Mouse (Mus musculus) left cerebral cortex, postnatal 10 days (tissue): Measurements from ENCODE around the gene Rhd. TPM values are rescaled to one million over a fixed set of nuclear protein-coding genes. Genes with fewer than 3 reads are reported as not detected.

Experiments
- DNase-seq, 2 experiments: peaks; one replicate each; pipeline ENCODE4 v3.0.0; 2021 to 2022; ENCODE audit warnings: low spot score in 2 of 2, mixed read lengths in 1 of 2; ENCODE audit errors: extremely low spot score in 1 of 2
- intact Hi-C: fragments of 180-260 bp; cut with DNase I; formaldehyde crosslinking; loops from one replicate; pipeline ENCODE4 v1.15.1; 2025
- total RNA-seq, 2 experiments: library from RNA; stranded (reverse); gene quantifications; 2 replicates each; pipeline ENCODE4 v1.2.3; 2021

Rhd gene
- total RNA-seq, 2 experiments from 2014 or later, result not detected

GRCm38 (mm10) chr4:134853637-134854485 is 10.5 kb upstream of the Rhd start:
- DNase-seq, result peak; percentile 93 to 96
- intact Hi-C loops, result no loop called here

- intact Hi-C loops, result no loop called here
- DNase-seq, result no peak
These were observed 9.0 kb upstream of the Rhd start for GRCm38 (mm10) chr4:134855371-134855770.

GRCm38 (mm10) chr4:134856056-134856455 is 8.3 kb upstream of the Rhd start:
- DNase-seq, result no peak
- intact Hi-C loops, result no loop called here

- intact Hi-C loops, result no loop called here
- DNase-seq, result no peak
These were observed 7.8 kb upstream of the Rhd start for GRCm38 (mm10) chr4:134856501-134856900.

- intact Hi-C loops, result no loop called here
- no peak for DNase-seq
These were observed 5.8 kb upstream of the Rhd start for GRCm38 (mm10) chr4:134858494-134858893.

- intact Hi-C loops, result no loop called here
- DNase-seq, result no peak
These were observed 2.5 kb upstream of the Rhd start for GRCm38 (mm10) chr4:134861884-134862283.

GRCm38 (mm10) chr4:134862996-134863395 is 1.3 kb upstream of the Rhd start:
- no peak for DNase-seq
- intact Hi-C loops, result no loop called here

- intact Hi-C loops, result no loop called here
- DNase-seq, result no peak
These were observed 1.0 kb downstream of the Rhd start for GRCm38 (mm10) chr4:134865340-134865739.

GRCm38 (mm10) chr4:134865789-134866188 is 1.5 kb downstream of the Rhd start:
- no peak for DNase-seq
- intact Hi-C loops, result no loop called here

- intact Hi-C loops, result no loop called here
These were observed 2.9 kb downstream of the Rhd start for GRCm38 (mm10) chr4:134867213-134867612.

GRCm38 (mm10) chr4:134867661-134868060 is 3.3 kb downstream of the Rhd start:
- DNase-seq, result no peak
- intact Hi-C loops, result no loop called here

More at GRCm38 (mm10) chr4:134867213-134867612, 2.9 kb downstream of the Rhd start:
- no peak for DNase-seq

GRCm38 (mm10) chr4:134868065-134868464 is 3.7 kb downstream of the Rhd start:
- DNase-seq, result no peak
- intact Hi-C loops, result no loop called here

GRCm38 (mm10) chr4:134868490-134868889 is 4.2 kb downstream of the Rhd start:
- intact Hi-C loops, result no loop called here
- DNase-seq, result no peak

GRCm38 (mm10) chr4:134869068-134869730 is 4.9 kb downstream of the Rhd start:
- intact Hi-C loops, result no loop called here
- DNase-seq, result no peak

- no peak for DNase-seq
- intact Hi-C loops, result no loop called here
These were observed 5.6 kb downstream of the Rhd start for GRCm38 (mm10) chr4:134869815-134870375.

GRCm38 (mm10) chr4:134871477-134871876 is 7.1 kb downstream of the Rhd start:
- intact Hi-C loops, result no loop called here
- DNase-seq, result no peak

- DNase-seq, result no peak
- intact Hi-C loops, result no loop called here
These were observed 7.6 kb downstream of the Rhd start for GRCm38 (mm10) chr4:134871950-134872349.

- intact Hi-C loops, result no loop called here
- DNase-seq, result no peak
These were observed 11.8 kb downstream of the Rhd start for GRCm38 (mm10) chr4:134876171-134876570.

- DNase-seq, result peak; percentile 59 to 81
- intact Hi-C loops, result no loop called here
These were observed 15.2 kb downstream of the Rhd start for GRCm38 (mm10) chr4:134879410-134879981.
